Mouse (Mus musculus) hindbrain, embryonic 15.5 days (tissue): ENCODE results near the gene Nfia. TPM values are rescaled to one million over a fixed set of nuclear protein-coding genes. Genes with fewer than 3 reads are reported as not detected.

Experiments
- ATAC-seq: fragments of 200-750 bp; cut with Nextera tagmentation; 2 replicates; pipeline ENCODE4 v1.8.0; 2017; ENCODE audit warnings: low read depth, moderate number of reproducible peaks, moderate TSS enrichment; ENCODE audit not compliant: low FRiP score
- H3K27ac ChIP-seq: fragments of 300-500 bp; sonication (generic); replicated peaks from 2 replicates; pipeline ENCODE4 v1.5.1; 2015; ENCODE audit warnings: mild to moderate bottlenecking, inconsistent platforms
- H3K27me3 ChIP-seq: fragments of 300-500 bp; sonication (generic); 2 replicates; pipeline ENCODE4 v1.6.1; 2015; ENCODE audit warnings: control low read depth, inconsistent platforms
- H3K36me3 ChIP-seq: fragments of 300-500 bp; sonication (generic); 2 replicates; pipeline ENCODE4 v1.6.1; 2015; ENCODE audit warnings: control low read depth, inconsistent platforms
- H3K4me1 ChIP-seq: fragments of 300-500 bp; sonication (generic); replicated peaks from 2 replicates; pipeline ENCODE4 v1.6.1; 2015; ENCODE audit warnings: control low read depth, inconsistent platforms
- H3K4me2 ChIP-seq: fragments of 300-500 bp; sonication (generic); 2 replicates; pipeline ENCODE4 v1.6.1; 2015; ENCODE audit warnings: moderate library complexity, mild to moderate bottlenecking, inconsistent platforms
- H3K4me3 ChIP-seq: fragments of 300-500 bp; sonication (generic); 2 replicates; pipeline ENCODE4 v1.5.1; 2015; ENCODE audit warnings: mild to moderate bottlenecking, inconsistent platforms
- H3K9ac ChIP-seq: fragments of 300-500 bp; sonication (generic); 2 replicates; pipeline ENCODE4 v1.6.1; 2015; ENCODE audit warnings: inconsistent platforms
- H3K9me3 ChIP-seq: fragments of 300-500 bp; sonication (generic); 2 replicates; pipeline ENCODE4 v1.6.1; 2016; ENCODE audit warnings: control low read depth, inconsistent platforms
- WGBS: fragments of 180-500 bp; shearing (Covaris S2); methylation state at CpG from one replicate; pipeline ENCODE4 v1.1.7; 2015; 5-methylcytosine and 5-hydroxymethylcytosine counted together
- polyA plus RNA-seq: library from polyadenylated mRNA; unstranded; fragments of >200 nt; fragmentation: Nextera tagmentation; extraction: Ambion mirVana; gene quantifications from 2 replicates; pipeline ENCODE4 v1.2.1, GENCODE M21; 2015

Gene Nfia
- polyA plus RNA-seq, 1 experiment from 2014 or later: 47.1 TPM

- Histone ChIP-seq H3K4me3 (peak overlapping the region; percentile 37), H3K36me3 (no peaks in the 10 kb centered on the region), H3K4me1 (peaks cover 27% of the 10 kb centered on the region), H3K4me2 (peak overlapping the region; percentile 81), H3K9me3 (no peaks in the 10 kb centered on the region), H3K9ac (peak overlapping the region; percentile 45), H3K27ac (peak overlapping the region; percentile 75), H3K27me3 (peaks cover 37% of the 10 kb centered on the region)
- 1% methylated on average over 40 of the region's 40 CpGs for WGBS
- peak; percentile 35 for ATAC-seq
Observed at GRCm38 (mm10) chr4:97751483-97752251, 20.9 kb upstream of the Nfia start.

DNA sequence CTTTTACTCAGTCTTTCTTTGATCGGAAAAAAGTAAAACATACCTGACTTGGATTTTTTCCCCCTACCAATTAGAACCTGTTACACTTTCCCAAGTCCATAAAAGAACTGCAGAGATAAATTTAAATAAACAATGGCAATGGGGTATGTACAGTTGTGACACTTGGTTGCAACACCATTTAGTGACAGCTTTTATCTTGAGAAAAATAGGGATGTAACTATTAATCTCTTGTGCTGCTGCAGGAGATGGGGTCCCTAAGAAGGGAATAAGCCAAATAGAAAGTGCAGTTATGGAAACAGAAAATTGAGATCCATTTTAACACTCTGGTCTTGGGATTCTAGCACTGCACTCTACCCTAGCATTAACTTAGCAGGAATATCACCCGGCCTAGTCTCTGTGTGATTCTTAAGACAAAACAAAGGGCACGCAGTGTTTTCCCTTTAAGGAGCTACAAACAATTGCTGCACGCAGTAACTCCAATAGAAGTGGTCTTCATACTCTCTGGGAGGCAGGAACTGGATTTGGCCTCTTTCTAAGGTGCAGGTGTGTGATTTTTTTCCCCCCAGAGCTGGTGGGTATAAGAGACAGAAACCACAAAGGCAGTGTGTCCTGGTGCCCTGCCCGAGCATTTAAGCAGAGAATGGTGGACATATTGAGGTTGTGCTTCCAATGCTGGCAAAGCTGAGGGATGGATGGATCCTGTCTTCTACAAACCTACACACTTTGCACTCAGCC, 20.1 kb upstream of the Nfia start:
- Histone ChIP-seq H3K27me3 (peaks cover 37% of the 10 kb centered on the region), H3K27ac (peak overlapping the region; percentile 75), H3K4me3 (peak overlapping the region; percentile 37; the same call in 1 of the 2 replicates), H3K9me3 (no peaks in the 10 kb centered on the region), H3K4me1 (peaks cover 27% of the 10 kb centered on the region), H3K36me3 (no peaks in the 10 kb centered on the region), H3K9ac (0 out of 2 replicates have a peak overlapping the region, but pooled peaks have one; percentile 45), H3K4me2 (peak overlapping the region; percentile 81)
- 18% methylated on average over 5 of the region's 5 CpGs for WGBS
- no peak for ATAC-seq

- peaks cover 34% of the 10 kb centered on the region for H3K4me1 ChIP-seq
- 19% methylated on average over 1 of the region's 1 CpGs for WGBS
- H3K9me3 ChIP-seq: no peaks in the 10 kb centered on the region
- H3K36me3 ChIP-seq: no peaks in the 10 kb centered on the region
- no peak overlapping the region for H3K4me2 ChIP-seq
- ATAC-seq: no peak
- no peak overlapping the region for H3K4me3 ChIP-seq
- no peak overlapping the region for H3K27ac ChIP-seq
- no peak overlapping the region for H3K9ac ChIP-seq
- H3K27me3 ChIP-seq: peaks cover 37% of the 10 kb centered on the region
Observed at GRCm38 (mm10) chr4:97753521-97753920, 19.0 kb upstream of the Nfia start.

DNA sequence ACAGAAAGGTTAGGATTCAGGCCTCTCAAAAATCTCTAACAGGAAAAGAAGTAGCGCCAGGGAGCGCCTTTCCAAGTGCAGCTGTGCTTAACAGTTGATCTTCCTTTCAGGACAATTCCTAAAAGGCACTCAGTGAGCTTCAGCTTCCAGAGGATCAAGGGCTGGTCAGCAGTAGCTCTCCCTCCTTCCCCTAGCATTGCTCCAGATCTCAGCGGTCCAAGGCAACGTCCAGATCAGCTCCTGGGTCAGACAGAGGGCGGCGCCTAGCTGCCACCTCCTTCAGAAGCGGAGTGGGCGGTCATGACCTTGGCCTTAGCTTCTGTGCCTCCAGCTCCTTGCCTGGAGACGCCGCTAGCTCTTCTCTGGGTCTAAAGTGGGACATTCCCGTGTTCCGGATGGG, 18.3 kb upstream of the Nfia start:
- Histone ChIP-seq H3K27ac (no peak overlapping the region), H3K4me2 (no peak overlapping the region), H3K36me3 (no peaks in the 10 kb centered on the region), H3K9me3 (no peaks in the 10 kb centered on the region), H3K4me1 (peaks cover 41% of the 10 kb centered on the region), H3K27me3 (peaks cover 37% of the 10 kb centered on the region), H3K4me3 (no peak overlapping the region), H3K9ac (no peak overlapping the region)
- no peak for ATAC-seq
- WGBS: 18% methylated on average over 12 of the region's 12 CpGs

GRCm38 (mm10) chr4:97757207-97757977, 15.1 kb upstream of the Nfia start:
- Histone ChIP-seq H3K4me1 (peaks cover 28% of the 10 kb centered on the region), H3K9ac (peak overlapping the region; percentile 52), H3K27ac (peak overlapping the region; percentile 78), H3K9me3 (no peaks in the 10 kb centered on the region), H3K4me2 (peak overlapping the region; percentile 71), H3K4me3 (peak overlapping the region; percentile 48), H3K36me3 (no peaks in the 10 kb centered on the region), H3K27me3 (peaks cover 39% of the 10 kb centered on the region)
- under 1% methylated on average over 38 of the region's 38 CpGs for WGBS
- peak; percentile 83 for ATAC-seq

DNA sequence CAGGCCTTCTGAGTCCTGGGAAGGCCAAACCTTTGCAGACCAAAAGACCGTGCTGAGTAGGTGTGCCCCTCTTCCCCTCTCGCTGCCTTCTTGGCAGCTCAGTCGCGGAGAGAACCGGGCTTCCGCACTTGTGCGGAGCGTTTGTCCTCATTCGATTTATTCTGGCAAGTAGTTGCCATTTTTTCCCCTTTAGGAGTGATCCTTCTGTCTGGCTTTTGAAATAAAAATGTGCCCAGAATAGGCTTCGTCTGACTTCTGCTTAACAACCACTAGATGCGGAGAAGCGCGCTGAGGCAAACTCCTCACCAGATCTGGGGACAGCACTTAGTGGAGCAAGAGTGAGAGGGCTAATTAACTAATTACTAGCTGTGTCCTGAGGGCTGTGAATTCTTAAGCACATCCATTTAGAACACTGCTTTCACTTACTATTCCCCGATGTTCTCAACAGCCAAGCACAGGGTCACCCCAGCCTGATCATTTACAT, 14.5 kb upstream of the Nfia start:
- no peaks in the 10 kb centered on the region for H3K36me3 ChIP-seq
- H3K27me3 ChIP-seq: peaks cover 33% of the 10 kb centered on the region
- H3K9me3 ChIP-seq: no peaks in the 10 kb centered on the region
- peak overlapping the region; percentile 78 for H3K27ac ChIP-seq
- WGBS: under 1% methylated on average over 14 of the region's 14 CpGs
- peak; percentile 78 for ATAC-seq
- H3K4me1 ChIP-seq: peaks cover 22% of the 10 kb centered on the region
- H3K9ac ChIP-seq: peak overlapping the region; percentile 52
- peak overlapping the region; percentile 48 for H3K4me3 ChIP-seq
- peak overlapping the region; percentile 71 for H3K4me2 ChIP-seq

DNA sequence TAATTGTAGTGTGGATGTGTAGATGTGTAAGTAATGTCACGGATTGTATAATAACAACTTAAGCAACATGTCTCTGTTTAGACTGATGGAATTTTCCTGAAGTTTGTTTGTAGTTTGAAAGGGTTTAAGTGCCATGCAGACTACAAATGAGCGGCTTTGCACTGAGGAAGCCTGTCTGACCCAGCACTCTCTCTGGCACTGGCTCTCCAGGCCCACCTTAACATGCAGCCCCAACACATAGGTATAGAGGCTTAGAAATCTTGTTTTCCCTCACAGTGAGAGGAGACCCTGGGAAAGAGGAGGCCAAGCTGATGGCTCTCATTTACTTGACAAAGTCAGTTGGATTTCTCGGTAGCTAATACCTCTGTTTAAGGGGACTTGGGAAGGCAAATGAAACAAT, 13.9 kb upstream of the Nfia start:
- Histone ChIP-seq H3K9ac (peak overlapping the region; percentile 52; the same call in 1 of the 2 replicates), H3K36me3 (no peaks in the 10 kb centered on the region), H3K27me3 (peaks cover 26% of the 10 kb centered on the region), H3K4me2 (peak overlapping the region; percentile 71), H3K4me3 (peak overlapping the region; percentile 48), H3K27ac (peak overlapping the region; percentile 78), H3K9me3 (no peaks in the 10 kb centered on the region), H3K4me1 (peaks cover 22% of the 10 kb centered on the region)
- ATAC-seq: no peak
- 26% methylated on average over 3 of the region's 3 CpGs for WGBS

GRCm38 (mm10) chr4:97764616-97765015, 7.9 kb upstream of the Nfia start:
- Histone ChIP-seq H3K9me3 (no peaks in the 10 kb centered on the region), H3K36me3 (no peaks in the 10 kb centered on the region), H3K4me3 (no peak overlapping the region), H3K27ac (no peak overlapping the region), H3K27me3 (0 out of 2 replicates have a peak, but pooled peaks cover 2% of the 10 kb centered on the region), H3K9ac (no peak overlapping the region), H3K4me2 (no peak overlapping the region), H3K4me1 (no peaks in the 10 kb centered on the region)
- no peak for ATAC-seq
- WGBS: 34% methylated on average over 4 of the region's 4 CpGs

- H3K4me1 ChIP-seq: no peaks in the 10 kb centered on the region
- no peaks in the 10 kb centered on the region for H3K9me3 ChIP-seq
- H3K9ac ChIP-seq: no peak overlapping the region
- H3K4me2 ChIP-seq: no peak overlapping the region
- H3K36me3 ChIP-seq: no peaks in the 10 kb centered on the region
- WGBS: 87% methylated on average over 4 of the region's 4 CpGs
- no peak overlapping the region for H3K27ac ChIP-seq
- 0 out of 2 replicates have a peak, but pooled peaks cover 2% of the 10 kb centered on the region for H3K27me3 ChIP-seq
- no peak for ATAC-seq
- H3K4me3 ChIP-seq: no peak overlapping the region
Observed at GRCm38 (mm10) chr4:97765341-97766020, 7.1 kb upstream of the Nfia start.

DNA sequence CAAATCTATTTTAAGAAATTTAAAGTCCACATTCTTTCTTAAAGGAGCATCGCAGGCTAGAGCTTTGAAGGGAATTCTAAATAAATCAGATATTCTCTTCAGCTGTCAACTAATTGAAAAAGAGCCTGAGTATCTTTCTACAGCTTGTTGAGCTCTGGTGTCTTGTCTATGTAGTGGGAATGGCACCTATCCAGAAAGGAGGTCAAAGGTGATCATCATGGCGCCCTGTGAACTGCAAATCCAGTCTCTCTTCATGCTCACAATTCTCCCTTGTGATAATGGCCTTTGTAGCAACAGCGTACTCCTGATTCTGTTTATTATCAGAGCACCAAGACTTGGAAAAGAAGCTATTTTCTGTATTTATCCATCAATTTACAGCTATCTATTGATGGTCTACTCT, 6.4 kb upstream of the Nfia start:
- Histone ChIP-seq H3K36me3 (no peaks in the 10 kb centered on the region), H3K27ac (no peak overlapping the region), H3K4me1 (no peaks in the 10 kb centered on the region), H3K27me3 (no peaks in the 10 kb centered on the region), H3K4me2 (no peak overlapping the region), H3K9me3 (no peaks in the 10 kb centered on the region), H3K4me3 (no peak overlapping the region), H3K9ac (no peak overlapping the region)
- ATAC-seq: no peak
- WGBS: 85% methylated on average over 3 of the region's 3 CpGs

GRCm38 (mm10) chr4:97767025-97767424, 5.5 kb upstream of the Nfia start:
- Histone ChIP-seq H3K4me3 (no peak overlapping the region), H3K4me2 (no peak overlapping the region), H3K4me1 (peaks cover 4% of the 10 kb centered on the region; the same call in 1 of the 2 replicates), H3K9me3 (no peaks in the 10 kb centered on the region), H3K9ac (no peak overlapping the region), H3K27me3 (no peaks in the 10 kb centered on the region), H3K36me3 (no peaks in the 10 kb centered on the region), H3K27ac (no peak overlapping the region)
- no peak for ATAC-seq
- WGBS: 79% methylated on average over 4 of the region's 4 CpGs
